Mouse (Mus musculus) limb, embryonic 11.5 days (tissue): ENCODE results near the gene Gm49392. TPM values are rescaled to one million over a fixed set of nuclear protein-coding genes. Genes with fewer than 3 reads are reported as not detected.

ENCODE experiments used
- ATAC-seq: fragments of 200-750 bp; cut with Nextera tagmentation; 2 replicates; pipeline ENCODE4 v1.8.0; 2017; ENCODE audit warnings: low read depth; ENCODE audit not compliant: insufficient number of reproducible peaks, low FRiP score, low TSS enrichment
- DNase-seq: peaks from one replicate; pipeline ENCODE4 v3.0.0-alpha.2; 2015; ENCODE audit warnings: low spot score
- H3K27ac ChIP-seq: fragments of 300-500 bp; sonication (generic); replicated peaks from 2 replicates; pipeline ENCODE4 v1.5.1; 2014; ENCODE audit warnings: low read depth, mild to moderate bottlenecking, low read length
- H3K27me3 ChIP-seq: fragments of 300-500 bp; sonication (generic); 2 replicates; pipeline ENCODE4 v1.6.1; 2014; ENCODE audit warnings: mild to moderate bottlenecking, low read length, mixed read lengths; ENCODE audit not compliant: control insufficient read depth, insufficient read depth
- H3K36me3 ChIP-seq: fragments of 300-500 bp; sonication (generic); 2 replicates; pipeline ENCODE4 v1.6.1; 2014; ENCODE audit warnings: mild to moderate bottlenecking, low read length, moderate library complexity, mixed read lengths; ENCODE audit not compliant: control insufficient read depth, insufficient read depth
- H3K4me1 ChIP-seq: fragments of 300-500 bp; sonication (generic); 2 replicates; pipeline ENCODE4 v1.6.1; 2014; ENCODE audit warnings: low read length, mixed read lengths; ENCODE audit not compliant: control insufficient read depth, insufficient read depth
- H3K4me2 ChIP-seq: fragments of 300-500 bp; sonication (generic); 2 replicates; pipeline ENCODE4 v1.6.1; 2014; ENCODE audit warnings: low read depth, mild to moderate bottlenecking, moderate library complexity; ENCODE audit not compliant: severe bottlenecking
- H3K4me3 ChIP-seq: fragments of 300-500 bp; sonication (generic); 2 replicates; pipeline ENCODE4 v1.5.1; 2014; ENCODE audit warnings: low read depth, low read length
- H3K9ac ChIP-seq: fragments of 300-500 bp; sonication (generic); 2 replicates; pipeline ENCODE4 v1.6.1; 2014; ENCODE audit warnings: mild to moderate bottlenecking, low read length
- H3K9me3 ChIP-seq: fragments of 300-500 bp; sonication (generic); 2 replicates; pipeline ENCODE4 v1.6.1; 2016; ENCODE audit warnings: low read length; ENCODE audit not compliant: control insufficient read depth
- WGBS: fragments of 180-500 bp; shearing (Covaris S2); extraction: QIAGEN DNeasy Blood & Tissue Kit; methylation state at CpG from one replicate; pipeline ENCODE4 v1.1.7; 2014; 5-methylcytosine and 5-hydroxymethylcytosine counted together
- polyA plus RNA-seq: library from polyadenylated mRNA; unstranded; fragments of >200 nt; fragmentation: Nextera tagmentation; extraction: Ambion mirVana; gene quantifications from 2 replicates; pipeline ENCODE4 v1.2.1, GENCODE M21; 2014

Gm49392 gene
- polyA plus RNA-seq, 1 experiment from 2014 or later: 0.16 TPM

- Histone ChIP-seq H3K4me3 (no peak overlapping the region), H3K9me3 (no peaks in the 10 kb centered on the region), H3K27ac (no peak overlapping the region), H3K4me1 (no peaks in the 10 kb centered on the region), H3K9ac (no peak overlapping the region), H3K27me3 (no peaks in the 10 kb centered on the region), H3K36me3 (no peaks in the 10 kb centered on the region), H3K4me2 (no peak overlapping the region)
- ATAC-seq (no peak), DNase-seq (no peak)
- 75% methylated on average over 1 of the region's 1 CpGs for WGBS
These were observed 83.0 kb downstream of the Gm49392 start for GRCm38 (mm10) chr13:60813722-60814121.

DNA sequence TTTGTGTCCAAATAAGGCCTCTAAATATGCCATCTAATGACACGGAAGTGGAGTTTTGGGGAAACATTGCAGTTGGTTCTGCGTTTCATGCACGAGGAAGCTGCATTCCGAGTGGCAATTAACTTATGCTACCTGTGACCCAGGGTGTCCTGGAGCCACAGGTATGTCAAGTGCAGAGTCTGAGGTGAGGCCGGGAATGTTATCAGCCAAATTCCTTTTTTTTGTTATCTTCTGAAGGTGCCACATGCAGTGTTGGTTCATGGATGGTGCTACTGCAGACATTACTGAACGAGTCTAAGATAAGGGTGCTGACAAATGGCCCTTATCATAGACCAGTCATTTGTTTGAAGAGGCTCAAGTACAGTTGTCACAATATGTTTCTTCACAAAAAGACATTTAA, 83.9 kb downstream of the Gm49392 start:
- Histone ChIP-seq H3K4me1 (no peaks in the 10 kb centered on the region), H3K27ac (no peak overlapping the region), H3K9ac (no peak overlapping the region), H3K36me3 (no peaks in the 10 kb centered on the region), H3K27me3 (no peaks in the 10 kb centered on the region), H3K9me3 (no peaks in the 10 kb centered on the region), H3K4me2 (no peak overlapping the region), H3K4me3 (no peak overlapping the region)
- ATAC-seq (no peak), DNase-seq (no peak)
- WGBS: 80% methylated on average over 6 of the region's 6 CpGs

GRCm38 (mm10) chr13:60809690-60810089, 87.0 kb downstream of the Gm49392 start:
- no peak overlapping the region for H3K27ac ChIP-seq
- DNase-seq (no peak), ATAC-seq (no peak)
- no peaks in the 10 kb centered on the region for H3K27me3 ChIP-seq
- H3K4me3 ChIP-seq: no peak overlapping the region
- no peak overlapping the region for H3K9ac ChIP-seq
- H3K4me1 ChIP-seq: no peaks in the 10 kb centered on the region
- no peaks in the 10 kb centered on the region for H3K36me3 ChIP-seq
- no peak overlapping the region for H3K4me2 ChIP-seq
- H3K9me3 ChIP-seq: no peaks in the 10 kb centered on the region
- 79% methylated on average over 2 of the region's 2 CpGs for WGBS

DNA sequence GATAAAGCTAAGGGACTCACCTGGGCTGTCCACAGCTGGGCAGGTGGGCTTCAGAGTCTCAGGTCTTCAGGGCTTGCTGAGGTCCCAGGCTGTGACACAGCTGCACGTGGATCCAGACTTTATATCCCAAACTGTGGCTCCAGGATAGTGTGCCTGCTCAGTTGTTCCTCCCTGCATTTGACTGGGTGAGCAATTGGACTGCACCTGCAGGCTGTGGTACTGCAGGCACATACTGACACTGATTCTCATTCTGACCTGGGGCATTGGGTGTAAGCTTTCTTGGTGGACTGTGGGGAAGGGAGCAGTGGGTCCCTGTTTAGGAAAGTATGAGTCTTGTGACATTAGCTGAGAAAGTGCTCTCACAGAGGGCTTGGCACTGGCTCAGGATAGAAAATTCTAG, 93.9 kb downstream of the Gm49392 start, which contains the start of gene Ctsll3:
Gene Ctsll3 (minus strand): TSS at position 101 of the 400 bp plus-strand sequence.
- WGBS: 81% methylated on average over 1 of the region's 1 CpGs
- DNase-seq (no peak), ATAC-seq (no peak)
- Histone ChIP-seq H3K4me2 (no peak within 1 kb of the TSS), H3K27ac (no peak within 1 kb of the TSS), H3K9ac (no peak within 1 kb of the TSS), H3K4me1 (no peaks in the 10 kb centered on the region), H3K9me3 (no peaks in the 10 kb centered on the region), H3K36me3 (no peaks in the 10 kb centered on the region), H3K27me3 (no peaks in the 10 kb centered on the region), H3K4me3 (no peak within 1 kb of the TSS)

Other genes starting within 250 kb of the Gm49392 start
- not detected in 2 replicates for gene BC051665, start 110.5 kb downstream of the Gm49392 start, polyA plus RNA-seq
- gene Ctsll3, start 94.0 kb downstream of the Gm49392 start, polyA plus RNA-seq: not detected in 2 replicates
- not detected in 2 replicates for gene 4930486L24Rik, start 32.4 kb downstream of the Gm49392 start, polyA plus RNA-seq
- gene Ctla2b, start 553 bp upstream of the Gm49392 start, polyA plus RNA-seq: 1.5 and 3.2 TPM in 2 replicates
- not detected in 2 replicates for gene Tpbpb, start 8.0 kb upstream of the Gm49392 start, polyA plus RNA-seq
- not detected in 2 replicates for gene Gm49393, start 38.7 kb upstream of the Gm49392 start, polyA plus RNA-seq
- gene Gm49391, start 39.7 kb upstream of the Gm49392 start, polyA plus RNA-seq: 0.79 and 1.1 TPM in 2 replicates
- gene Ctla2a, start 39.7 kb upstream of the Gm49392 start, polyA plus RNA-seq: 12.5 and 13.8 TPM in 2 replicates
- gene Tpbpa, start 45.1 kb upstream of the Gm49392 start, polyA plus RNA-seq: not detected in 2 replicates
- gene Ctsj, start 109.1 kb upstream of the Gm49392 start, polyA plus RNA-seq: not detected in 2 replicates
- not detected in 2 replicates for gene Ctsq, start 143.7 kb upstream of the Gm49392 start, polyA plus RNA-seq